Mouse (Mus musculus): ENCODE data around the gene Gsc.
A peak's percentile ranks its signal among the peaks of the same experiment; 100 is the strongest.

Gene Gsc

GRCm38 (mm10) chr12:104472601-104473424 is at the start of gene Gsc:
Gsc (minus strand) TSS chr12:104473330.
- peak; percentile 81 for DNase-seq (ENCODE audit: low spot score)

GRCm38 (mm10) chr12:104519721-104520120 is 46.6 kb upstream of the Gsc start:
- no peak for DNase-seq (ENCODE audit: low spot score)

GRCm38 (mm10) chr12:104507911-104508310 is 34.8 kb upstream of the Gsc start:
- DNase-seq (ENCODE audit: low spot score), result no peak

- DNase-seq (ENCODE audit: low spot score), result no peak
These were observed 18.9 kb upstream of the Gsc start for GRCm38 (mm10) chr12:104492009-104492408.

GRCm38 (mm10) chr12:104486205-104486604 is 13.1 kb upstream of the Gsc start:
- DNase-seq (ENCODE audit: low spot score), result peak; percentile 40

- DNase-seq (ENCODE audit: low spot score), result no peak
These were observed 12.0 kb upstream of the Gsc start for GRCm38 (mm10) chr12:104485161-104485560.

- DNase-seq (ENCODE audit: low spot score), result no peak
These were observed 7.9 kb upstream of the Gsc start for GRCm38 (mm10) chr12:104481007-104481406.

- DNase-seq (ENCODE audit: low spot score), result no peak
These were observed 5.1 kb upstream of the Gsc start for GRCm38 (mm10) chr12:104478193-104478592.

GRCm38 (mm10) chr12:104477501-104477900 is 4.4 kb upstream of the Gsc start:
- DNase-seq (ENCODE audit: low spot score), result no peak

- DNase-seq (ENCODE audit: low spot score), result peak; percentile 35
These were observed 3.9 kb upstream of the Gsc start for GRCm38 (mm10) chr12:104477066-104477465.

- peak; percentile 58 for DNase-seq (ENCODE audit: low spot score)
These were observed 2.8 kb upstream of the Gsc start for GRCm38 (mm10) chr12:104475946-104476345.

- DNase-seq (ENCODE audit: low spot score), result peak; percentile 23
These were observed 2.0 kb upstream of the Gsc start for GRCm38 (mm10) chr12:104474881-104475740.

GRCm38 (mm10) chr12:104474191-104474871 is 1.2 kb upstream of the Gsc start:
- peak; percentile 44 for DNase-seq (ENCODE audit: low spot score)

- no peak for DNase-seq (ENCODE audit: low spot score)
These were observed 362 bp upstream of the Gsc start for GRCm38 (mm10) chr12:104473492-104473891.

GRCm38 (mm10) chr12:104472218-104472525 is 958 bp downstream of the Gsc start:
- DNase-seq (ENCODE audit: low spot score), result no peak

- DNase-seq (ENCODE audit: low spot score), result peak; percentile 63
These were observed 1.5 kb downstream of the Gsc start for GRCm38 (mm10) chr12:104471351-104472217.

- DNase-seq (ENCODE audit: low spot score), result no peak
These were observed 2.5 kb downstream of the Gsc start for GRCm38 (mm10) chr12:104470646-104471045.

GRCm38 (mm10) chr12:104468783-104469182 is 4.3 kb downstream of the Gsc start:
- DNase-seq (ENCODE audit: low spot score), result peak; percentile 58

GRCm38 (mm10) chr12:104467372-104467771 is 5.8 kb downstream of the Gsc start:
- no peak for DNase-seq (ENCODE audit: low spot score)

- peak; percentile 35 for DNase-seq (ENCODE audit: low spot score)
These were observed 6.2 kb downstream of the Gsc start for GRCm38 (mm10) chr12:104466930-104467329.

- peak; percentile 66 for DNase-seq (ENCODE audit: low spot score)
These were observed 11.8 kb downstream of the Gsc start for GRCm38 (mm10) chr12:104461372-104461771.

- no peak for DNase-seq (ENCODE audit: low spot score)
These were observed 13.8 kb downstream of the Gsc start for GRCm38 (mm10) chr12:104459377-104459776.

Measured in embryo, embryonic 10 days (tissue).